Mouse (Mus musculus) lung, adult 2 months (tissue): ENCODE results near the gene Atf6b.

ENCODE experiments used
- CTCF ChIP-seq: fragments of 200-500 bp; IDR thresholded peaks from 2 replicates; pipeline ENCODE4 v1.5.1; 2011; ENCODE audit warnings: mild to moderate bottlenecking, low read length, control low read depth; ENCODE audit not compliant: insufficient read depth
- POLR2A ChIP-seq: fragments of 200-500 bp; IDR thresholded peaks from 2 replicates; pipeline ENCODE4 v1.6.1; 2011; ENCODE audit warnings: low read depth, mild to moderate bottlenecking, control low read depth, low read length, borderline replicate concordance; ENCODE audit errors: extremely low read depth

GRCm38 (mm10) chr17:34597566-34598095 is 49.3 kb upstream of the Atf6b start, which contains the start of gene Ager:
- TF ChIP-seq CTCF (no peak), POLR2A (peak; percentile 86; the same call in 1 of the 2 replicates)
